Mouse (Mus musculus): ENCODE results near the gene Trex1. TPM values are rescaled to one million over a fixed set of nuclear protein-coding genes. Genes with fewer than 3 reads are reported as not detected.

The Trex1 gene
- polyA plus RNA-seq, 1 experiment, result 10.0 TPM

DNA sequence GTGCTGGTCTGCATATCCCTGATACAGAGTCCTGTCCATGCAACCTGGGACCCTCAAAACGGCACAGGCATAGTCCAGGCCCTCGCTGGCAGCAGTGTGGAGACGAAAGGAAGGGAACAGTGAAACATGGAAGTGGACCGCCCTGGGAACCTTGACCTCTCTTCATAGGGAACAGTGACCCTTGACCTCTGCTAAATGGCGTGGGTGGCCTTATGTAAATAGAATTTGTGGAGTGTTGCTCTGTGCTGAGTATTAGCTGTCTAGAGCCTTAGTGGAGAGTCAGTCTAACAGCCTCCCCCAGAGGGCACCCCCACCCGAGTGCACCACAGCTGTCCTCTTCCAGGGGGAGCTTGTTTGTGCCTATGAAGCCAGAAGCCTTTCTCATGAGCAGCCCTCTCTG, 33.3 kb upstream of the Trex1 start:
- no peaks in the 10 kb centered on the region for H3K27me3 ChIP-seq (ENCODE audit: control insufficient read depth, insufficient read depth, insufficient read length)
- H3K79me2 ChIP-seq (ENCODE audit: control insufficient read depth, insufficient read depth), result no peaks in the 10 kb centered on the region
- H3ac ChIP-seq (ENCODE audit: control insufficient read depth, insufficient read length), result no peak overlapping the region
- H3K4me3 ChIP-seq, result no peak overlapping the region
- no peak overlapping the region for H3K4me2 ChIP-seq (ENCODE audit: low read depth)
- no peaks in the 10 kb centered on the region for H3K36me3 ChIP-seq (ENCODE audit: control insufficient read depth, insufficient read depth)
- no peak for TF ChIP-seq MAX (IDR thresholded peaks at IDR 0.05; ENCODE audit: low read depth)

DNA sequence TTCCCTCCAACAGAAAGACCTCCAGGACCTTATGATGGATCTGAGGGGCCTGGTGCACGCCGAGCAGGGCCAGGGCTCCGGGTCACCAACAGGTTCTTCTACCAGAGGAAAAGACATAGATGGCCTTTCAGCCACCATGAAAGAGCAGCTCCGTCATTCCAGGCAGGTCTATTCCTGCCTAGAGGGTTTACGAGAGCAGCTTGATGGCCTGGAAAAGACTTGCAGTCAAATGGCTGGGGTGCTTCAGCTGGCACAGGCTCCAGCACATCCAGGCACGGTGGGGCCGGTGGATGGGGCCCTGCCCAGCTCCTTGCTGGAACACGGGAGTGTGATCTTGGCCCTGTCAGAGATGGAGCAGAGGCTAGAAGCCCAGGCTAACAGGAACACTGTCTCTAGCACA, 32.3 kb upstream of the Trex1 start:
- Histone ChIP-seq H3K36me3 (ENCODE audit: control insufficient read depth, insufficient read depth) (no peaks in the 10 kb centered on the region), H3K4me3 (no peak overlapping the region), H3K79me2 (ENCODE audit: control insufficient read depth, insufficient read depth) (no peaks in the 10 kb centered on the region), H3ac (ENCODE audit: control insufficient read depth, insufficient read length) (no peak overlapping the region), H3K4me2 (ENCODE audit: low read depth) (no peak overlapping the region), H3K27me3 (ENCODE audit: control insufficient read depth, insufficient read depth, insufficient read length) (no peaks in the 10 kb centered on the region)
- no peak for TF ChIP-seq REST (IDR thresholded peaks at IDR 0.05; ENCODE audit: insufficient read depth, insufficient read length)
- TF ChIP-seq MYOD1 (IDR thresholded peaks at IDR 0.05; ENCODE audit: control insufficient read depth in 1 of 3, insufficient read length in 2 of 3, low read depth in 2 of 3), result no peak
- no peak for TF ChIP-seq MAX (IDR thresholded peaks at IDR 0.05; ENCODE audit: low read depth)
- no peak for TF ChIP-seq USF1 (IDR thresholded peaks at IDR 0.05; ENCODE audit: low read depth)
- TF ChIP-seq CEBPB (IDR thresholded peaks at IDR 0.05; ENCODE audit: insufficient read depth, poor library complexity, severe bottlenecking), result no peak
- no peak for TF ChIP-seq E2F4 (IDR thresholded peaks at IDR 0.05; ENCODE audit: insufficient read depth)

DNA sequence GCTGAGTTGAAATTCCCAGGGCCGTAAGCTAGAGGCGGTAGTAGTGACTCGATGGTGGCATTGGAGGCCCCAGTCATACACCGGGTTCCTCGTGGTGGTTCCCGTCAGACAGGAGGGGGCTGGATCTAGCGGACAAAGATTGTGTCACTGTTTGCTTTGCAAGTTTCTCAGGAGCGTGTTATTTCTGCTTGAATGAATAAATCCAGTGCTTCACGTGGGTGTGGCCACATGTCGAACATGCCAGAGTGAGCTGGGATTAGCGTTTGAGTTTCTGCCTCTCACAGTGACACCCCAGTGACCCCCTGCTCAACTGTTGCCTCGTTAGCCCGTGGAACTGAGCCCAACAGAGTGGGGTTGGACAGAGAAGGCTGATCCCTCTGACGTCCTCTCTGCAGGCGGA, 30.9 kb upstream of the Trex1 start:
- Histone ChIP-seq H3K4me2 (ENCODE audit: low read depth) (no peak overlapping the region), H3K36me3 (ENCODE audit: control insufficient read depth, insufficient read depth) (no peaks in the 10 kb centered on the region), H3K27me3 (ENCODE audit: control insufficient read depth, insufficient read depth, insufficient read length) (no peaks in the 10 kb centered on the region), H3K4me3 (no peak overlapping the region), H3K79me2 (ENCODE audit: control insufficient read depth, insufficient read depth) (no peaks in the 10 kb centered on the region), H3ac (ENCODE audit: control insufficient read depth, insufficient read length) (no peak overlapping the region)
- TF ChIP-seq USF1 (IDR thresholded peaks at IDR 0.05; ENCODE audit: low read depth) (no peak), MYOG (IDR thresholded peaks at IDR 0.05; ENCODE audit: control insufficient read depth in 1 of 3, insufficient read depth in 1 of 3, insufficient read length in 2 of 3, low read depth in 2 of 3) (no peak), SRF (IDR thresholded peaks at IDR 0.05; ENCODE audit: control insufficient read depth, insufficient read length, low read depth) (no peak), MAX (IDR thresholded peaks at IDR 0.05; ENCODE audit: low read depth) (no peak), CEBPB (IDR thresholded peaks at IDR 0.05; ENCODE audit: insufficient read depth, poor library complexity, severe bottlenecking) (no peak), MYOD1 (IDR thresholded peaks at IDR 0.05; ENCODE audit: control insufficient read depth in 1 of 3, insufficient read length in 2 of 3, low read depth in 2 of 3) (no peak), TCF3 (IDR thresholded peaks at IDR 0.05; ENCODE audit: insufficient read length, low read depth) (no peak), POLR2AphosphoS2 (IDR thresholded peaks at IDR 0.05; ENCODE audit: insufficient read length, low read depth) (no peak), POLR2A (IDR thresholded peaks at IDR 0.05; ENCODE audit: insufficient read length, low read depth) (no peak), REST (IDR thresholded peaks at IDR 0.05; ENCODE audit: insufficient read depth, insufficient read length) (no peak), TCF12 (IDR thresholded peaks at IDR 0.05; ENCODE audit: insufficient read depth, poor library complexity, severe bottlenecking) (no peak), E2F4 (IDR thresholded peaks at IDR 0.05; ENCODE audit: insufficient read depth) (no peak)

DNA sequence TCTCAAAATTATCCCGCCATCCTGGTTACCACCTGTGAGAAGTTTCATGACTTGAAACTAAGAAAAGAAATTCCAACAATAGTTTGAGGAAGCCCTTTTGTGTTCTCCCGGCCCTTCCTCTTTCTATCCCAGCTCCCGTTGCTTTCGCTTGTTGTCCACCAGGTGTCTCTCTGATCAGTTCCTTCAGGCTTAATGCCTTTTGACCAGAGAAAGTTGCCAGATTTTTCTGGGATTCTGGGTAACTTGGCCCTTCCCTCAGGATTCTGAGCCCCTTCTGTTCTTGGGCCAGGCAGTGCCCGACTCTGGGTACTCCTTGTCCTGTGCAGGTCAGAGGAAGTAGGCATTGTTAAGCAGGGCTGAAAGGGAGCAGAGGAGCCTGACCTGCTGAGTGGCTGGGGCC, 28.5 kb upstream of the Trex1 start:
- Histone ChIP-seq H3K27me3 (ENCODE audit: control insufficient read depth, insufficient read depth, insufficient read length) (no peaks in the 10 kb centered on the region), H3K36me3 (ENCODE audit: control insufficient read depth, insufficient read depth) (no peaks in the 10 kb centered on the region), H3K4me3 (no peak overlapping the region), H3K79me2 (ENCODE audit: control insufficient read depth, insufficient read depth) (peaks cover 1% of the 10 kb centered on the region), H3K4me2 (ENCODE audit: low read depth) (no peak overlapping the region), H3ac (ENCODE audit: control insufficient read depth, insufficient read length) (no peak overlapping the region)
- TF ChIP-seq REST (IDR thresholded peaks at IDR 0.05; ENCODE audit: insufficient read depth, insufficient read length) (no peak), E2F4 (IDR thresholded peaks at IDR 0.05; ENCODE audit: insufficient read depth) (no peak), MAX (IDR thresholded peaks at IDR 0.05; ENCODE audit: low read depth) (no peak), SRF (IDR thresholded peaks at IDR 0.05; ENCODE audit: control insufficient read depth, insufficient read length, low read depth) (no peak), POLR2A (IDR thresholded peaks at IDR 0.05; ENCODE audit: insufficient read length, low read depth) (no peak), POLR2AphosphoS2 (IDR thresholded peaks at IDR 0.05; ENCODE audit: insufficient read length, low read depth) (no peak), MYOD1 (IDR thresholded peaks at IDR 0.05; ENCODE audit: control insufficient read depth in 1 of 3, insufficient read length in 2 of 3, low read depth in 2 of 3) (no peak), TCF12 (IDR thresholded peaks at IDR 0.05; ENCODE audit: insufficient read depth, poor library complexity, severe bottlenecking) (no peak), TCF3 (IDR thresholded peaks at IDR 0.05; ENCODE audit: insufficient read length, low read depth) (no peak), MYOG (IDR thresholded peaks at IDR 0.05; ENCODE audit: control insufficient read depth in 1 of 3, insufficient read depth in 1 of 3, insufficient read length in 2 of 3, low read depth in 2 of 3) (no peak), USF1 (IDR thresholded peaks at IDR 0.05; ENCODE audit: low read depth) (no peak), CEBPB (IDR thresholded peaks at IDR 0.05; ENCODE audit: insufficient read depth, poor library complexity, severe bottlenecking) (no peak)

DNA sequence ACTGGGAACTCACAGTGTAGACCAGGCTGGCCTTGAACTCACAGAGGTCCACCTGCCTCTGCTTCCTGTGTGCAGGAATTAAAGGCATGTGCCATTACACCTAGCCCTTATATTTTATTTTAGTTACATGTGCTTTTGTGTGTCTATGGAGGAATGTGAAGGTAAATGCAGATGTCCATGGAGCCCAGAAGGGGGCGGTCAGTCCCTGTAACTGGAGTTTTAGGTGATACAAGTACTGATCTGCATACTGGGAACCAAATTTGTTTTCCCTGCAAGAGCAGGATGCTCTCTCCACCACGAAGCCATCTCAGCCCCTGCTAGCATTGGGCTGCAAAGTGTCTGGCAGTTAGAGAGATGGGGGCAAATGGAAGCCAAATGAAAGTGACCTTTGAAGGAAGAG, 25.4 kb upstream of the Trex1 start:
- no peak overlapping the region for H3ac ChIP-seq (ENCODE audit: control insufficient read depth, insufficient read length)
- H3K4me2 ChIP-seq (ENCODE audit: low read depth), result no peak overlapping the region
- TF ChIP-seq CEBPB (IDR thresholded peaks at IDR 0.05; ENCODE audit: insufficient read depth, poor library complexity, severe bottlenecking), result no peak
- no peaks in the 10 kb centered on the region for H3K27me3 ChIP-seq (ENCODE audit: control insufficient read depth, insufficient read depth, insufficient read length)
- no peak overlapping the region for H3K4me3 ChIP-seq
- no peaks in the 10 kb centered on the region for H3K36me3 ChIP-seq (ENCODE audit: control insufficient read depth, insufficient read depth)
- peaks cover 32% of the 10 kb centered on the region for H3K79me2 ChIP-seq (ENCODE audit: control insufficient read depth, insufficient read depth)

Data from myocyte (in vitro differentiated cells).